Mouse (Mus musculus): ENCODE data around the gene Antxr1. TPM values are rescaled to one million over a fixed set of nuclear protein-coding genes. Genes with fewer than 3 reads are reported as not detected.
"Not testable (repeated sequence)": the region's sequence is repeated elsewhere in the genome, so short reads cannot be mapped to it uniquely, and the experiment has no call there.

Gene Antxr1
- total RNA-seq, 1 experiment from 2014 or later = 0.10 TPM

DNA sequence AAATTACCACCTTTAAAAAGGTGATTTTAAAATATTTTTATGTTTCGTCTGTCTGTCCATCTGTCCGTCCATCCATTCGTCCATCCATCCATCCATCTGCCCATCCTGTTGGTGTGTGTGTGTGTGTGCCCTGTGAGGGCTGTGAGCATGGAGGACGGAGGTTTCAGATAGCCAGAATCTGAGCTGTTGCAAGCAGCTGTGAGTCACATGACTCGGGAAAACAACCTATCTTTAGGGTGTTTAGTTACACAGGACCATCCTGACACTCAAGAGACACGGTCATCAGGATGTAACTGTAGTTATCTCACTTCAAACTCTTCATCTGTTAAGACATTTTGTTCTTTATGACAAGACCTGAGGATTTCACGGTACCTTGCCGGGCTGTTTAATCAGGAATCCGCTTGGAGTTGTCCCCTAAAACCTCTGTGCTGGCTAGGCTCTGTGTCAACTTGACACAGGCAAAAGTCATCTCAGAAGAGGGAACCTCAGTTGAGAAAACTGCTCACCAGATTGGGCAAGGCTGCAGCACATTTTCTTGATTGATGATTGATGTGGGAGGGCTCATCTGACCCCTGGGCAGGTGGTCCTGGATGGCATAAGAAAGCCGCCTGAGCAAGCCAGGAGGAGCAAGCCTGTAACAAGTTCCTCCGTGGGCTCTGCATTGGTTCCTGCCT, 231.4 kb downstream of the Antxr1 start, which contains the start of gene D6Ertd527e:
Gene D6Ertd527e (plus strand): TSS at position 624 of the 674 bp plus-strand sequence.
- ATAC-seq (replicated peaks in 1 of 2; ENCODE audit: insufficient read depth in 1 of 2, low FRiP score in 2 of 2, low TSS enrichment in 1 of 2, low read depth in 1 of 2, poor library complexity in 2 of 2, severe bottlenecking in 2 of 2) = no peak

DNA sequence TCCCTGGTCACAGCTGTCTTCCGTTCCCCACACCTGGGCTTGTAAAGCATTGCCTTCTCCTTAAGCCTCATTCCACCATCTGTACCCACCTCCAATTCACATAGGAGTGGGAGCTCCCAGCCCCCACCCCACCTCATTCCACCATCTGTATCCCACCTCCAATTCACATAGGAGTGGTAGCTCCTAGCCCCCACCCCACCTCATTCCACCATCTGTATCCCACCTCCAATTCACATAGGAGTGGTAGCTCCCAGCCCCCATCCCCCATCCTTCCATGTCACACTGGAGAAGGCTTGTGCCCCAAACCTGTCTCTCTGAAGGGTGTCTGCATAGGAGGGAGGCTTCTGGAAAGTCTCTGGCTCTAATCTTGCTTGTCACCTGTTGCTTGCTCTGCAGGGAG, 232.3 kb downstream of the Antxr1 start:
- ATAC-seq (replicated peaks in 1 of 2; ENCODE audit: insufficient read depth in 1 of 2, low FRiP score in 2 of 2, low TSS enrichment in 1 of 2, low read depth in 1 of 2, poor library complexity in 2 of 2, severe bottlenecking in 2 of 2) = no peak

DNA sequence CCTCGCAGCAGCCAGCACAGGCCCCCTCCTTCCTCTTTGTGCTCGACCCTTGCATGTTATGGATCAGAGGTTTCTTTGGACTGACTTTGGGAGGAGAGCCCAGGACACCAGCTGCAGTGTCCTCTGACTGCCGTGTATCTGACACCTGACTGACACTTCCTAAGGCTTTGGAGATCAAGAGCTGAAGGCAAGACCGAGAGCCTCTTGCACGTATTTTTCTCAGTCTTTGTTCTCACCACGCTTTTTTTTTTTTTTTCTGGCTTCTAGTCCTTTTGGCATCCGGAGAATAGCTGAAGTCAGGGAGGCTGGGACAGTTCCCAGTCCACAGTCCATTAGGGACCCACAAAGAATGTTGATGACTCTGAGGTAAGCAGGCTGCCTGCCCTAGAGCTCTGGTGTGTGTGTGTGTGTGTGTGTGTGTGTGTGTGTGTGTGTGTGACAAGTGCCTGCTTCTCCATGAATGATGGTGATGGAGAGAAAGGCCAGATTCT, 233.2 kb downstream of the Antxr1 start:
- ATAC-seq (replicated peaks in 1 of 2; ENCODE audit: insufficient read depth in 1 of 2, low FRiP score in 2 of 2, low TSS enrichment in 1 of 2, low read depth in 1 of 2, poor library complexity in 2 of 2, severe bottlenecking in 2 of 2) = no peak

DNA sequence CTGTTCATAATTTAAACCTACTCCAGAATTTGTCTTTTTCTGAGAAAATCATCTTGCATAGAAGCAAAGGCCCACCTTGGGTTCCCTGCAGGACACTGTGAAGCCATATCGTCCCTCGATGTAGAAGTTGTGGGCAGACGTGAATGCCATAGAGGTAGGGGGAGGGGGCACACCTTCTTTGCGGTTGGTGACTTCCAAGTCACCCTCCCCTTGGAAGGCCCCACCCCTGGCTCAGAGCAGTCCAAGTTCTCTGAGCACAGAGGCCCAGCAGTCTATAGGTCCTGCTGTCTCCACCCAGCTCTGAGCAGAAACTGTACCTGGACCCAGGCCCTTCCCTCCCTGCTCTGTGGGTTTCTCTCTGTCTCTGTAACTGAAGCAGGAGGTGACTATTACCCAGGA, 233.7 kb downstream of the Antxr1 start:
- ATAC-seq (replicated peaks in 1 of 2; ENCODE audit: insufficient read depth in 1 of 2, low FRiP score in 2 of 2, low TSS enrichment in 1 of 2, low read depth in 1 of 2, poor library complexity in 2 of 2, severe bottlenecking in 2 of 2) = no peak

DNA sequence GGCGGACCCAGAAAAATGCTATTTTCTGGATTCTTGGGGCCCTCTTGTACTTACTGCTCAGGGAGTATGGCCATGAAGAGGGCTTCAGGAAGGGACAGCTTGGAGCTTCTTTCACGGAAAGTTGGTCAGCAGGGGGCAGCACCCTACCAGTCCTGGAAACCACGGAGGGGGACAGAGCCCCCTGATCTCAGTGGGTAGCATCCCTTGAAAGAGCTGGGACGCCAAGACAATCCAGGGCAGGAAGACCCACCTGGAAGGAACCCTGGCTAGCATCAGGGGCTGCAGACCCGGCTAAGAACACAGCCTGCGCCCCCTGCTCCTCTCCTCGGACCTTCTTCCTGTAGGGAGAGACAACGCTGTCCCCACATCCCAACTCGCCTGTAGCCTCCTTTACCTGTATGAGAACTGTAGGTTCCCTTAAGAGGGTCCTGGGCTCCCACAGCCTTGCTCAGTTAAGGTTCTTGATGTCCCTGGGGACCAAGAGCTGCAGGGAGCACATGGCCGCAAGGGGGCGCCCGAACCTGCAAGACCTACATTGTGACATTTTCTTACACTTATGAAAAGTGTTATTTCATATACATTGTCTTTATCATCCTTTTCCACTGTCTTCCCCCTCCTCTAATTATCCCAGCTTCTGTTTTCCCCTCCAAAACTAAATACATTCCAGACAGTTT, 234.2 kb downstream of the Antxr1 start:
- ATAC-seq (replicated peaks in 1 of 2; ENCODE audit: insufficient read depth in 1 of 2, low FRiP score in 2 of 2, low TSS enrichment in 1 of 2, low read depth in 1 of 2, poor library complexity in 2 of 2, severe bottlenecking in 2 of 2) = peak; percentile 63 to 80; a peak in 3 of 4 replicates

DNA sequence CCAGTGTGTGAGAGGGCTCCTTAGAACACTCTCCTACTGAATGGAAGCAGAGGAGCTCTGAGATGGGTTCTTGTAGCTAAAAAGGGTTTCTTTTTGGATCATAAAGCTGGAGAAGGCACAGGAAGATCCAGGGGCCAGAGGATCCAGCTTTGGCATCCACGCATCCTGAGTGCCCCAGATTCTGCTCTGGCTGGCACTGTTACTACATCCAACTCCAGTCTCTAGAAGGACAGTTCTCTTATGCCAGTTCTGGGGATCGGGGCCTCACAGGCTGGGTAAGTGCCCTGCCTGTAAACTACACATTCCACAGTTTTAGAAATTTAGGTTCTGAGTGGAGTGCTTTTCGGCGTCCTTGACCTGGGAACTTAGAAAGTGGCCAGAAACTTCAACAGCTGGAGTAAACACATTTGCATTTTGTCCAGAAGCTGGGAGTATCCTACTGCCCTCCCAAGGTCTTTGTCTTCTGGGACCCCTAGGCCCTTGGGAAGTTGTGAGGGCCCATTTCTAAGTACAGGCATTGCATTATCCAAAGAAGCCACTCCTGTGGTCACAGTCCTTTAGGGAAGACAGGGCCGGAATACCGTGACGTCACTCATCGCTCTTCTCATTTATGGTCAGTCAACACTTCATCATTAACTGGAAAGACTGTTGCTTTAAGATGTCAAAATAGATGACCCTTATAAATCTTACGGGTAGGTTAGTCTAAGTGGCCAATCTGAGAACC, 235.2 kb downstream of the Antxr1 start:
- ATAC-seq (replicated peaks in 1 of 2; ENCODE audit: insufficient read depth in 1 of 2, low FRiP score in 2 of 2, low TSS enrichment in 1 of 2, low read depth in 1 of 2, poor library complexity in 2 of 2, severe bottlenecking in 2 of 2) = no peak

DNA sequence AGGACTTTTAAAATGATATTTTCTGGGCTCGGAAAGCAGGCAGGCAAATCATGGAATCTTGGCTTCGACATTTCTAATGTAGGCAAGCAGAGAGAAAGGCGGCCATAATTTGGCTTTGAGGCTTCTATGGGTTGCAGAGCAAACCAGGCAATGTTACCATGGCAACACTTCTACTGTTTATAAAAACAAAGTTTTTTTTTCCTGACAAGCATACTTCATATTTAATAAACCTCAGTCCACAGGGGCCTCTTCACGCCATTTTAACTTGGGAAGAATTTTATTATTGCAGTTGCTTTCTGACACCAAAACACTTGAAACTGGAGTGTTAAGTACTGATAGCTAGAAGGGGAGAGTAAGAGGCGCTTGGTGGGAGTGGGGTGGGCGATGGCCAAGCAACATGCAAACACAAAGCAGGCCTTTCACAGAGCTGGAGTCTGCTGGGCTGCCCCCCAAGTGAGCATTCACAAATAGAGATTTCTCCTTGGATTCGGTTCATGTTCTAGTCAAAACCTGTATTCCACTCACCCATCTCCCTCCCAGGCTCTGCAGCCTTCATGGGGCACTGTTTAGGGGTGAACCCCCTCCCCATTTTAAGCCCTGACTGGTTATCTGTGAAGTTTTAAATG, 235.8 kb downstream of the Antxr1 start:
- ATAC-seq (replicated peaks in 1 of 2; ENCODE audit: insufficient read depth in 1 of 2, low FRiP score in 2 of 2, low TSS enrichment in 1 of 2, low read depth in 1 of 2, poor library complexity in 2 of 2, severe bottlenecking in 2 of 2) = no peak

DNA sequence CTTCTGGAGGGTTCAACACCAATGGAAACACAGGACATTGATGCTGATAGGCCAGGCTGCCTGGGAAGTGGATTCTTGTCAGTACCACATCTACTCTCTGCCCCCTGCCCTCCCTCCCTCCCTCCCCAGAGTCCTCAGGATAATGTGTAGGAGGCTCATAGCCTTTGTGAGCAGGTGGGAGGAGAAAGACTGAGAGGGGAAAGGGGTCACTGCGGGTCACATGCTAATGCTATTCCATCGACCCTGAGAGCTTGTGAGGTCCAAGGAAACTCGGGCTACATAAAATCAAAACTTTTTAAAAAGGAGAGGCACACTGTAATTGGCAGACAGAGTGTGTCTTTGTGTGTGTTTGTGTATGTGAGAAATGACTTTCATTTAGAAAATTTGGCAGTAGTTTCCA, 236.4 kb downstream of the Antxr1 start:
- ATAC-seq (replicated peaks in 1 of 2; ENCODE audit: insufficient read depth in 1 of 2, low FRiP score in 2 of 2, low TSS enrichment in 1 of 2, low read depth in 1 of 2, poor library complexity in 2 of 2, severe bottlenecking in 2 of 2) = no peak

DNA sequence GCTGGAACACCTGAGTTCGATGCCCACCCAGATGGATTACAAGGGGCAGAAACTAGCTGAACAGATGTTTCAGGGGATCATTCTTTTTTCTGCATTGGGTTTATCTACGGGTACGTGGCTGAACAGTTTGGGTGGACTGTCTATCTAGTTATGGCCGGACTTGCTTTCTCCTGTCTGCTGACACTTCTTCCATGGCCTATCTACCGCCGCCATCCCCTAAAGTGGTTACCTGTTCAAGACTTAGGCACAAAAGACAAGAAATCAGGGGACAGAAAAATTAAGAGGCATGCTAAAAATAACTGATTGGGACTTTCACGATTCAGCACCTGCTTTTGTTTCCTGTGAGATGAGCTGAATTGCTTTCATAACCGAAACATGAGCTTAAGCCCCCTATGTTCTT, 242.0 kb downstream of the Antxr1 start:
- ATAC-seq (replicated peaks in 1 of 2; ENCODE audit: insufficient read depth in 1 of 2, low FRiP score in 2 of 2, low TSS enrichment in 1 of 2, low read depth in 1 of 2, poor library complexity in 2 of 2, severe bottlenecking in 2 of 2) = not testable (repeated sequence)

DNA sequence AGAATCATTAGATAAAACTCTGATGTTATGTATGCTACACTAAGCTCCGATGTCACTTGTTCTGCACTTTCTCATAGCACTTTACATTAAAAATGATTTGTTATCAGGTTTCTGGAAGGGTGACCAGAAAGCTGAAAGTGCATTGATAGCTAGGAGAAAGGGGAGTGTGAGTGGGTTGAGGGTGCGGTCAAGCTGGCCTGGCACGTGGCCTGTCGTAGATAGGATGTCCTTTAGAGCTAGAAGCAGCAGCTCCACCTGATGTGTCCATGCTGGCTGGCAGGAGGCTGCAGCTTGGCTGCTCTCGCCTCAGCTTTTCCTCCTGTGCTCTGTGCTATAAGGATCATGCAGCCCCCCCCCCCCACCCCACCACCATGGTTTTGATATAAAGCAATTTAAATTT, 243.1 kb downstream of the Antxr1 start:
- no peak for ATAC-seq (replicated peaks in 1 of 2; ENCODE audit: insufficient read depth in 1 of 2, low FRiP score in 2 of 2, low TSS enrichment in 1 of 2, low read depth in 1 of 2, poor library complexity in 2 of 2, severe bottlenecking in 2 of 2)

DNA sequence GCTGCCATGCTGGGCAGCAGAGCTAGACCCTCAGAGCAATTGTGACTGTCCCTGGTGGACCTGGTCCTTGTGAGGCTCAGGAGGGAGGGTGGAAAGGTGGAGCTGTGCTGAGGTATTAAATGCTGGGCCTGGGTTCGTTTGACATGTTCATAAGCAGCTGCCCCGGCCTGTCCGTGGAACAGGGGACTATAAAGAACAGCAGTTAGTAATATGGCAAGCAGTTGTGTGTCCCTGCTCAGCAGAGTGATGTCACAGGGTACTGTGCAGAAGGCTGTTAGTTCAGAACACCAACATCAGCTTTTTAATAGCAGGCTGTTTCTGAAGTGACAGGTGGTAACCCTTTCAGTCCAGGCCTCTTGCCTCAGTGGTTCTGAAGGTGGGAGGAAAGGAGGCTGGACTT, 244.7 kb downstream of the Antxr1 start:
- ATAC-seq (replicated peaks in 1 of 2; ENCODE audit: insufficient read depth in 1 of 2, low FRiP score in 2 of 2, low TSS enrichment in 1 of 2, low read depth in 1 of 2, poor library complexity in 2 of 2, severe bottlenecking in 2 of 2) = no peak

DNA sequence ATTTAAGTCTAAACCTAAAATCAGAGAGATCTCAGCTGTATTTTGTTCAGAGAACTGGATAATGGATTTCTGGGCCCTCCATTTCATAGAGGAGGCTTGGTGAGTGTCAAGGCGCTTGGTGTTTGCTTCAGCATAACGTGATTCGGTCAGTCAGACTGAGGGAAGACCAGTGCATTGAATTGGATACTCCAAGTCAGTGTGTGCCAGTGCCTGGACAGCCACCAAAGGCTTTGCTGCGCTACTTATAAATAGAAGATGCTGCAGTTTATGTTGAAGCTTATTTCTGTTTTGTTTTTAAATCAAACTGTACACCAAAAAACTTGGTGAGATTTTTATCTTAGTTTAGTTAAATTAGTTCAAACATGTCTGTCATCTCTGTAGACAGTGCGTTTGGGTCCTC, 247.3 kb downstream of the Antxr1 start:
- ATAC-seq (replicated peaks in 1 of 2; ENCODE audit: insufficient read depth in 1 of 2, low FRiP score in 2 of 2, low TSS enrichment in 1 of 2, low read depth in 1 of 2, poor library complexity in 2 of 2, severe bottlenecking in 2 of 2) = no peak

DNA sequence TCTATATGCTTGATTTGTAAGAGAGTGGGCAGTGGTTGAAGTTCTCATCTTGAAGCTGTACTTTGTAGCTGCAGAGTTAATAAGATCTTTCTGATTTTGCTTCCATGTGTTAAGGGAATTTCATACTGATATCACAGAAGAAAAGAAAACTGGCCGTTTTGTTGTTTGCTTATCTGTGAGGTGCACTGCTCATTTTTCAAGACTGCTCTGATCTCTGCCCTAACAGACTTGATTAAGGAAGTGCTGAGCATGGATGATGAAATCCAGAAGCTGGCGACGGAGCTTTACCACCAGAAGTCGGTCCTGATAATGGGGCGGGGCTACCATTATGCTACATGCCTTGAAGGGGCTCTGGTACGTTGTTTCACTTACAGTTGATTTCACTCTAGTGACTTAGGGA, 250.6 kb downstream of the Antxr1 start:
- ATAC-seq (replicated peaks in 1 of 2; ENCODE audit: insufficient read depth in 1 of 2, low FRiP score in 2 of 2, low TSS enrichment in 1 of 2, low read depth in 1 of 2, poor library complexity in 2 of 2, severe bottlenecking in 2 of 2) = 0 out of 4 replicates have a peak, but pooled peaks of 1 of the 2 experiments have one; percentile 37

Other genes starting within 250 kb of the Antxr1 start
- gene D6Ertd527e, start 231.1 kb downstream of the Antxr1 start, total RNA-seq (2017) = not detected in 2 replicates
- gene Gkn1, start 15.1 kb upstream of the Antxr1 start, total RNA-seq (2017) = not detected in 2 replicates
- not detected in 2 replicates for gene Gkn2, start 37.5 kb upstream of the Antxr1 start, total RNA-seq (2017)
- 2.5 TPM in 1 of 2 replicates, not detected in the other for gene Gkn3, start 53.1 kb upstream of the Antxr1 start, total RNA-seq (2017)
- gene Bmp10, start 93.2 kb upstream of the Antxr1 start, total RNA-seq (2017) = not detected in 2 replicates
- 59.3 and 82.2 TPM in 2 replicates for gene Arhgap25, start 197.4 kb upstream of the Antxr1 start, total RNA-seq (2017)